Mouse (Mus musculus): ENCODE results near the gene Kiz.

DNA sequence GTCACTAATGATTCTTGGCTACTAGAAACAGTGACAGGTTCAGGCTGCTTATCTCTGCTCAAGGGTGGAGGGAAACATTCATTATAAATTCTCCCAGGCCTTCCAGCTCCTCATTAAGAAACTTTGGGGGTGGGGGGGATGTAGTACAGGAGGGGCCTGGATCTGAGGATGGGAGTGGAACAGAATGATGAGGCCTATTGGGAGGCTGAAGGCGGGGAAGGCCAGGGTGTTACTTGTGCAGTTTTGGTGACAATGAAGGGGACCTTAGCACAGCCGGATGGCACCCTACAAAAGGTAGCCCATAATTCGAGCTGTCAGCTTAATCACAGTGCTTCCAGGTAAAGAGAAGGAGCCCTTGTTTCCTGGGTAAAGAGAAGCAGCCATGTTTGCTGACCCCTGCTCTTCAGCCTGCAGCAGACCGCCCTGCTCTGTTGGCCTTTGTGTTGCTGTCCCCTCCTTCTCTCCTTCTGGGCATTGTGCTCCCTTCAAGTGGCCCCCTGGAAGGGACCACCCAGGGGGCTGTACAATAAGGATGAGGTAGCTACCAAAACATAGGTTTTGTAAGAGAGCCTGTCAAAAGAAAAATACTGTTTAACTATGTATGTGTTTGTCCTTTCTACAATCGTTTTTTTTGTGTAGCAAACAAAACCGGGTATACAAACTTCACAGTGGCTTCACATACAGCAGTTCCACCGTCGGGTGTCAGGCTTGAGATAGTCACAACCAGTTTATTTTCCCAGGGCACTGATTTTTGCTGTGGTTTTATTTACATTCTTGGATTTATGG, 64.9 kb downstream of the Kiz start:
- TF ChIP-seq CTCF (IDR thresholded peaks at IDR 0.05; ENCODE audit: borderline replicate concordance, insufficient read depth, low read length) (no peak), POLR2A (IDR thresholded peaks at IDR 0.05; ENCODE audit: low read depth, low read length) (no peak)

All from embryonic fibroblast, embryonic 13.5 days (primary cell).